Mouse (Mus musculus) cerebellum, adult 8-10 months (tissue): ENCODE measurements around the gene Grm5.

Source experiments
- DNase-seq: peaks from one replicate; pipeline ENCODE4 v3.0.0; 2022

Gene Grm5

GRCm38 (mm10) chr7:87583868-87584267 is at the start of gene Grm5:
TSS of gene Grm5 (plus strand) at chr7:87584168.
- DNase-seq: no peak

GRCm38 (mm10) chr7:87539031-87539430 is 44.9 kb upstream of the Grm5 start:
- DNase-seq: no peak

- DNase-seq: no peak
Observed at GRCm38 (mm10) chr7:87565300-87565699, 18.7 kb upstream of the Grm5 start.

- no peak for DNase-seq
Observed at GRCm38 (mm10) chr7:87566476-87566875, 17.5 kb upstream of the Grm5 start.

GRCm38 (mm10) chr7:87584281-87584701 is 323 bp downstream of the Grm5 start:
- DNase-seq: peak; percentile 3

- no peak for DNase-seq
Observed at GRCm38 (mm10) chr7:87586271-87586937, 2.4 kb downstream of the Grm5 start.

GRCm38 (mm10) chr7:87587976-87588375 is 4.0 kb downstream of the Grm5 start:
- no peak for DNase-seq

- DNase-seq: no peak
Observed at GRCm38 (mm10) chr7:87626251-87626650, 42.3 kb downstream of the Grm5 start.

GRCm38 (mm10) chr7:87635530-87635929 is 51.6 kb downstream of the Grm5 start:
- DNase-seq: no peak

- no peak for DNase-seq
Observed at GRCm38 (mm10) chr7:87650610-87651009, 66.6 kb downstream of the Grm5 start.

GRCm38 (mm10) chr7:87661794-87662193 is 77.8 kb downstream of the Grm5 start:
- no peak for DNase-seq

GRCm38 (mm10) chr7:87664041-87664440 is 80.1 kb downstream of the Grm5 start:
- DNase-seq: no peak

- DNase-seq: no peak
Observed at GRCm38 (mm10) chr7:87716393-87716792, 132.4 kb downstream of the Grm5 start.

GRCm38 (mm10) chr7:87718631-87719030 is 134.7 kb downstream of the Grm5 start:
- DNase-seq: no peak

- no peak for DNase-seq
Observed at GRCm38 (mm10) chr7:87734511-87734910, 150.5 kb downstream of the Grm5 start.

- DNase-seq: no peak
Observed at GRCm38 (mm10) chr7:87761945-87762344, 178.0 kb downstream of the Grm5 start.

- DNase-seq: no peak
Observed at GRCm38 (mm10) chr7:87762376-87762775, 178.4 kb downstream of the Grm5 start.

- DNase-seq: no peak
Observed at GRCm38 (mm10) chr7:87787560-87787959, 203.6 kb downstream of the Grm5 start.

- no peak for DNase-seq
Observed at GRCm38 (mm10) chr7:87788963-87789362, 205.0 kb downstream of the Grm5 start.

GRCm38 (mm10) chr7:87793896-87794295 is 209.9 kb downstream of the Grm5 start:
- DNase-seq: no peak

- DNase-seq: no peak
Observed at GRCm38 (mm10) chr7:87824898-87825297, 240.9 kb downstream of the Grm5 start.

- DNase-seq: no peak
Observed at GRCm38 (mm10) chr7:87834669-87835068, 250.7 kb downstream of the Grm5 start.

GRCm38 (mm10) chr7:87838579-87838978 is 254.6 kb downstream of the Grm5 start:
- DNase-seq: no peak

GRCm38 (mm10) chr7:87843496-87843895 is 259.5 kb downstream of the Grm5 start:
- no peak for DNase-seq

- no peak for DNase-seq
Observed at GRCm38 (mm10) chr7:87846082-87846481, 262.1 kb downstream of the Grm5 start.
